Mouse (Mus musculus) cortical plate, adult 2 months (tissue): ENCODE measurements at regions not wholly inside any gene's neighbourhood (a gene's known extent, or its start where the extent isn't known, plus 50 kb on each side); places are given as distances from the start of the nearest gene placed in this dataset.

Source experiments
- CTCF ChIP-seq: fragments of 200-500 bp; IDR thresholded peaks from 2 replicates; pipeline ENCODE4 v1.5.1; 2011; ENCODE audit warnings: mild to moderate bottlenecking, control low read depth, low read length; ENCODE audit not compliant: insufficient read depth; ENCODE audit errors: extremely low read depth
- POLR2A ChIP-seq: fragments of 200-500 bp; IDR thresholded peaks from 2 replicates; pipeline ENCODE4 v1.6.1; 2011; ENCODE audit warnings: mild to moderate bottlenecking, low read length, control low read depth; ENCODE audit not compliant: insufficient read depth; ENCODE audit errors: extremely low read depth

DNA sequence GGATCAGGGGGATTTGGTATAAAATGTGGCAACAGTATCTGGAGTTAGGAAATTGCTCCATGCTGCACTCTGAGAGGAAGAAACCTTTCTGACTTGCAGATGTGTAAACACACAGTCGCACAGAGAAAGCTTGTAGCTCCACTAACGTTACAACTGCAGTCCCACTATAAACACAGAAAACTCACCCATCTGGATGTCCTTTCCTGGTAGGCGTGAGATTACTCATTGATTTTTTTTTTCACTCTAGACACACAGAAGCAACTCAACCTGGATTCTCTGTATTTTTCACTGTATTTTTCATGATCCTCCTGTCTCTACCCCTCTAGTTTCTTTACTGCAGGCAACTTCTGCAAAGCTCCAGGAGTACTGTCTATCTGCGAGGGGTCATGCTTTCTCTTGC, 82.3 kb downstream of the Fam168b start:
- no peak for TF ChIP-seq CTCF
- no peak for TF ChIP-seq POLR2A
